Mouse (Mus musculus) cerebellum, postnatal 25 days (tissue): ENCODE measurements at regions not wholly inside any gene's neighbourhood (a gene's known extent, or its start where the extent isn't known, plus 50 kb on each side); places are given as distances from the start of the nearest gene placed in this dataset.
"Not testable (repeated sequence)": the region's sequence is repeated elsewhere in the genome, so short reads cannot be mapped to it uniquely, and the experiment has no call there.

Experiments
- DNase-seq, 2 experiments: peaks; one replicate each; pipeline ENCODE4 v3.0.0; 2021; ENCODE audit warnings: mixed read lengths in 2 of 2

- DNase-seq: not testable (repeated sequence)
These were observed 90.9 kb upstream of the Fam84a start for GRCm38 (mm10) chr12:14242720-14243119.

GRCm38 (mm10) chr12:14237699-14238098, 85.8 kb upstream of the Fam84a start:
- DNase-seq: peak in 1 of 2 experiments; percentile 5

GRCm38 (mm10) chr12:14235351-14235750, 83.5 kb upstream of the Fam84a start:
- DNase-seq: no peak

- peak in 1 of 2 experiments; percentile 2 for DNase-seq
These were observed 60.8 kb upstream of the Fam84a start for GRCm38 (mm10) chr12:14212618-14213017.

DNA sequence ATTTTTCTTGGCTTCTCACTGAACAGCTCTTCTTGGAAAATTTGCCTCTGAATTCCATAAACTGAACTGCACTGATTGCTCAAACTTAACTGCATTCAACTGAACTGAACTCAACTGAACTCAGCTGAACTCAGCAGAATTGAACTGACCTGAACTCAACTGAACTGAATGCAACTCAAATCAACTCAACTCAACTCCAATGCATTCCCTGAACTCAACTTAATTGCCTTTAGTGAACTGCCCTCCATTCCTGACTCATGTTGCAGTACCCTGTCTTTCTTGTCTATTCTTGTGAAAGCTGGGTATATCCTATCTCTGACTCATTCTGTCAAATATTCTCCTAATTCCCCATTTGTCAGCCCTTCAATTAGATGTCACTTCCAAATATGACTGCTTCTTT, 58.0 kb upstream of the Fam84a start:
- no peak for DNase-seq

DNA sequence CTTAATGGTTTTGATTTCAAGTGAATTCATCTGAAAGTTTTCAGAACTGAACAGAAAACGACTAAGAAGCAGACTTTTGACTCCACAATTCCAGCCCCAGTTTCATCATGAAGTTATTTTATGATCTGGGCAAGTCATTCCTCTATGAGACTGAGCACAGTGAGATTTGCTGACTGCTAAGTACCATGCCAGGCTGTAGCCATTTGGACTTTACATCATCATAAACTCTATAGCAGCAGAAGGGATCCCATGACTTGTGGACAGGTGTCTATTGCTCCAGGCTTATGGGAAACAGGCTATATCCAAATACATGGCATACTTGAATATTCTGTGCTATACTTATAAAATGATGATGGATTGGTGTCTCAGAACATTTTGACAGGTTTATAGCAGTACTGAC, 55.4 kb upstream of the Fam84a start:
- DNase-seq: no peak

- DNase-seq: no peak
These were observed 52.6 kb upstream of the Fam84a start for GRCm38 (mm10) chr12:14204491-14204890.
